Mouse (Mus musculus): ENCODE measurements around the gene Vegfb. TPM values are rescaled to one million over a fixed set of nuclear protein-coding genes. Genes with fewer than 3 reads are reported as not detected.
A peak's percentile ranks its signal among the peaks of the same experiment; 100 is the strongest.

The Vegfb gene
- 100 to 1,000 TPM; 263 to 265 TPM for total RNA-seq (2021)

DNA sequence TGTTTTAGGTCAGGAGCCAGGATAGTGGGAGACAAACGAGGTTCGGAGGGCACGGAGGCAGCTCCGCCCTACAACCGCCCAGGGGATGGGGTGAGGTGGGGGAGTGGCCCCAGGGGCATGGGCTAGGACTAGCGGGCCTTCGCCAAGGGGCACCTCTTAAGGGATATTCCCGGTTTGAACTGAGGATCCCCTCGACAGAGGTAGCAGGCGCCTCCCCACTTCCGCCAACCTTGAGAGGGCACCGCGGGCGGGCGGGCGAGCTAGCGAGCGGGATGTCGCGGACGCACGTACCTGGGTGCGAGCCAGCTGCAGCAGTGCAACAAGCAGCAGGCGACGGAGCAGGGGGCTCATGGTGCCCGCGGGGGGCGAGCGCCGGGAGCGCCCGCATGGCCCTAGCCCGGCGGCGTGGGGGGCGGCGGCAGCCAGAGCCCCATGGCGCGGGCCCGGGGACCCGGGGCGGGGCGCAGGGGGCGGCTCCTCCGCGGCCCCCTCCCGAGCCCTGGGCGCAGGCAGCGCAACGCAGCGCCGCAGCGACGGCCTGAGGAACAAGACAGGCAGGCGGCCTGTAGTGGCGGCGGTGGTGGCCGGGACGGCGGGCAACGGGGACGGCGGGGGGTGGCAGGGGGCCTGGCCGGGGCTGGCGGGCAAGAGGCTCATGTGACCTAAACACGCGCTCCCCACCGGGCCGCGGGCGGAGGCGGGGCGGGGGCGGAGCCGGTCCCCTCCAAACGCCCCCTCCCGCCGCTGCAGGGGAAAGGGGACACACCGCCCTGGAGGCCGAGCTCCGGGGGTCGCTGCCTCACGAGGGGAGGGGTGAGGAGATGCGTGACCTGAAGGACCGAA is at the start of gene Vegfb:
TSS of gene Vegfb (minus strand) at position 591 of the 843 bp plus-strand sequence.
- DNase-seq = peak; percentile 76

DNA sequence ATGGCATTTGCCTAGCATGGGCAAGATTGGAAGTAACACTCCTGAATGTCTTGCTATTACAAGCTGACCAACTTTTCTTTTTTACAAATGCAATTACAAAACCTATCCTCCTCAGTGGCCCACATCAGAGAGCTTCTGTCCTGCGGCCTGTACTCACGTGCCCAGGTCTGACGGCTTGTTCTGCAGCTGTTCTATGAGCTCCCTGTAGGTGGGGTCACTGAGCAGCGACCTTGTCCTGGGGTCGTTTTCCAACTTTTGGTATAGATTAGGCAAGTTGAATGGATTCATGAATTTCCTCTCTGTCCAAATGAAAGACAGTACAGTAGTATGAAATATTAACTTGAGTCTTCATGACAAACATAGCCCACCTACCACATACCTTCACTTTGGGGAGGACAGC is 46.6 kb upstream of the Vegfb start:
- DNase-seq = no peak

DNA sequence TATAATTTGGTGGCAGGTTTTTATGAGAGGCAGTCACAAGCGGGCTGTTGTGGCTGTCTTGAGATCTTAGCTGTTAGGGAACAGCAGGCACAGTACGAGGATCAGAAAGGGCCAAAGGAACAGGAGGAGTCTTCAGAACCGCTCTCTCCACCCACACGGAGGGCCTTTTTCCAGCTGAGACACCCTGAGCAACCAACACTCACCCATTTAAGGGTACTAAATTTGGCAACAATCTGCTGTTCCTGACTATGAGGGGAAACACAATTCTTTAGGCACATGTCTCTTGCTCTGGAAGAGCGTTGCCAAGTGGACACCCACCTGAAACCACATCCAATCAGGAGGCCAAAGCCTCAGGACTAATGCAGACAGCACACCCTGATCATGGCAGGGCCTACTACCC is 42.1 kb upstream of the Vegfb start:
- DNase-seq = no peak

DNA sequence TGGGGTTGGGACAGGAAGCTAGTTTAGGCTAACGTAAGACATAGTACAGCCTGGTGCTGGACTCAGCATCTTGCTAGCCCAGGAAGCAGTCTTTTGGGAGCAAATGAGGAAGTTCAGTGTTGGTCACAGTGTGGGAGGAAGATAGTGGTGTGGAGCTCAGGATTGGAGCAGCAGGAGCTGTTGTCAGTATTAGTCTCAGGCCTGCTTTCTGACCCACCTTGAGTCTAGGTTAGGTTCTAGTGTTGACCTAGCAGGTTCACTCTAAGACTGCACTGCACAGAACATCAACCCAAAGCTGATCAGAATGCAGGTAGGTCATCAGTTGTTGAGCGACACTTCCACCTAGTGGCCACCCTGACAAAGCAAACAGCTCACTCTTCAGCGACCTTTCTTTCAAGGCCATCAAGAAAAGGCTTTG is 32.8 kb upstream of the Vegfb start:
- peak; percentile 69 for DNase-seq

- peak; percentile 39 for DNase-seq
Observed at GRCm38 (mm10) chr19:7019191-7019590, 31.7 kb upstream of the Vegfb start, which contains the start of gene Fermt3. Fermt3 (minus strand) TSS chr19:7019469.

DNA sequence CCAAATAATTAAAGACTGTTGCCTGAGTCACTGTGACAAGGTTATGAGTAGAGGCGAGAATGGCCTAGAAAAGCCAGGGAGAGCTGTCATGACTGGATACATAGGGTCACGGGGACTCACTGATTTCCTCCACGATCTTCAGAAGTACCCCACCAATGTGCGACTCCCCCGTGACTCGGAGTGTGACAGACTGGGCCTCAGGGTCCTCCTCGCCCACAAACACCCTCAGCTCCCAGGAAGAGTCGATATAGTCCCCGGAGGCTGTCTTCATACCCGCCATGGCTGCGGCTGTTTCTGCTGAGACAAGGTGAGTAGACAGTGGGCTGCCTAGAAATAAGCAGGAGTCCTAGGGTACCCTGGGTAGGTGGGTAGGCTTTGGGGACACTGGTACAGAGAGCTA is 31.1 kb upstream of the Vegfb start:
- DNase-seq = no peak

DNA sequence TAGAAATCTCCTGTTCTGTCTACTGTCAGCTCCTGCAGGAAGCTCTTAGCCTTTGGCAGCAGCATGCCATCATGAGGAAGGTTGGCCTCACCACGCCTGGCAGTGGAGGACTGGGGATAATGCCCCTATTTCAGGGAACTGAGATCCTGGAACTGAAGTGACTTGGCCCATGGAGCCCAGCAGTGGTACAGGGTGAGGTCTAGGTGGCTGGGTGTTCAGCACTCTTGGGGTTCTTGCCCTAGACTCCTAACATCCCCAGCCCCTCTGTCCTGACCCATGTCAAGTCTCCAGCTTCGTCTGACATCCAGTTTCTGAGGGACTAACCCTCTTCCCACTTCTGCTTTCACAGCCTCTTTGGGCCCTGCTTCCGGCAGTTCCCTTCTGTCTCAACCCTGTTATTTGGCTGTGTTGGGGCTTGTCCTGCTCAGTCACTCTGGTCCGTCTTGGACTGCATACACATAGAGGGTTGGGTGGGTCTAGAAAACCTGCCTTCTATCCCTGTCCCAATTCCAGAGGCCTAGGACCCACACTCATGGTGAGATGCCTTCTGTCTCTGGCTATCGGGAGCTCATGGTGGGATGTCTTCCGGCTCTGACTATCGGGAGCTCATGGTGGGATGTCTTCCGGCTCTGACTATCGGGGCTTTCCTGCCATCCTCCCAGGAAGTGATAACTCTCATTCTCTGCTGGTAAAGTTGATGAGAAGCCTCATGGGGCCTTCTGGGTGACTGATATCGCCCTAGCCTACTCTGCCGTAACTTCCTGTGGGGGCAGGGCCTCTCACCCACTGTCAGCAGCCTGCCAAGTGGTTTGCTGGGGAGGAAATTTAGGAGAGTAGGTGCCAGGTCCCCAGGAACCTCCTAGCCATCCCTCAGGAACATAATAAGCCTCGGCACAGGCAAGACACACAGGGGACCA is 30.3 kb upstream of the Vegfb start:
- no peak for DNase-seq

DNA sequence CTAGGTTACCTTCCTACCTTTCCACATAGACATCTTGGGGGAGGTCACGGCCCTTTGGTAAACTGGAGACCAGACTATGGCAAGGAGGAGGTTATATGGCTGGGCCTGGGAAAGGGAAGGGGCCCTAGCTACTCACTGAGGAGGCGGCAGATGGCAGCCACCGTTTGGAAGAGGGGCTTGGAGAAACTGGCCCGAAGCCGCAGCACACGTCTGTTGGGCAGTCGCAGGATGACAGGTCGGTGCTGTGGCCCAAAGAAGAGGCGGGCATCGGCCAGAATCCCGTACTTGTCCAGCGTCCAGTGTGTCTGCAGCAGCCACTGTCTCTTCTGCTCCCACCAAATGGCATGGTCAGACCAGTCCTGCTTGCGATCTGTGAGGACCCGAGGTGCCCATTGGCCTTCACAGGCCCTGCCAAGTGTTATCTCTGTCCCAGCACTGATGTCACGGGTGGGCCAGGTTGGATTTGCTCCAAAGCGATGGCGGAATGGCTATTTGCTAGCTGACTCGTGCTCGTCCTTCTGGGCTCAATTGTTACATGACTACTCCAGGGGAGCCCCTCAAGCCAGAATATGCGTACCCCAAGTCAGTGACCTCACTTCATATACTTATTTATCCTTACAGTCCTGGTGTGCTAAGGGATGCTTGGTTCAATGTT is 27.2 kb upstream of the Vegfb start:
- DNase-seq = no peak

DNA sequence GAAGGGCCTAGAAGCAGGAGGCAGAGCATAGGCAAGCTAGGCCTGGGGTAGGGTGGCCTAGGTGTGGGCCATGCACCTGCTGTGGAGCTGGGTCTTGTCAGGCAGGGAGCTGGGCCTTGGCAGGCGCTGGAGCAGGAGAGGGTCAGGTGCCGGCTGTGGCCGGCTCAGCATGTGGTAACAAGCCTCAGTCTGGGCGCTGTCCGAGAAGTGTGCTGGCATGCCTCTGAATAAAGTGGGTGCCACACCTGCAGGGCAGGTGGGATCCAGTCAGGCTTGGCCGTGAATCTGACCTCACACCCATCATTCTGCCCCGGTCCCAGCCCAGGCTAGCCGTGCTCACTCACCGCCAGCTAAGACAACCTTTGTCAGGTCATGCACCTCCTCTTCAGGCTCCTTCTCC is 26.5 kb upstream of the Vegfb start:
- DNase-seq = no peak

DNA sequence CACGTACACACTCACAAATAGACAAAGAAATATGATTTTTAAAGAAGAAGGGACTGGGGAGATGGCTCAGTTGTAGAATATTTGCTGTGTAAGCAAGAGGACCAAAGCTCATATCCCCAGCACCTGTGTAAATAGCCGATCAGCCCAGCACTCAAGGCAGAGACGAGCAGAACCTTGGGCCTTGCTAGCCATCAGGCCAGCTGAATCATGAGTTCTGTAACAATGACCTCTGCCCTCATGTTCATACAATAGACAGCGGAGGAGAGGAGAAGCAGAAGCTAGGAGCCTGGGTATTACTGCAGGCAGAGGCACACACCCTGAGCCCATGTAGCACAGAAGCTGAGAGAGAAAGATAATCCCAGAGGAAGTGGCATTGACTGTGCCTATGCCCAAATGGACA is 25.0 kb upstream of the Vegfb start:
- DNase-seq = no peak

GRCm38 (mm10) chr19:7006892-7007593 is 19.6 kb upstream of the Vegfb start:
- no peak for DNase-seq

DNA sequence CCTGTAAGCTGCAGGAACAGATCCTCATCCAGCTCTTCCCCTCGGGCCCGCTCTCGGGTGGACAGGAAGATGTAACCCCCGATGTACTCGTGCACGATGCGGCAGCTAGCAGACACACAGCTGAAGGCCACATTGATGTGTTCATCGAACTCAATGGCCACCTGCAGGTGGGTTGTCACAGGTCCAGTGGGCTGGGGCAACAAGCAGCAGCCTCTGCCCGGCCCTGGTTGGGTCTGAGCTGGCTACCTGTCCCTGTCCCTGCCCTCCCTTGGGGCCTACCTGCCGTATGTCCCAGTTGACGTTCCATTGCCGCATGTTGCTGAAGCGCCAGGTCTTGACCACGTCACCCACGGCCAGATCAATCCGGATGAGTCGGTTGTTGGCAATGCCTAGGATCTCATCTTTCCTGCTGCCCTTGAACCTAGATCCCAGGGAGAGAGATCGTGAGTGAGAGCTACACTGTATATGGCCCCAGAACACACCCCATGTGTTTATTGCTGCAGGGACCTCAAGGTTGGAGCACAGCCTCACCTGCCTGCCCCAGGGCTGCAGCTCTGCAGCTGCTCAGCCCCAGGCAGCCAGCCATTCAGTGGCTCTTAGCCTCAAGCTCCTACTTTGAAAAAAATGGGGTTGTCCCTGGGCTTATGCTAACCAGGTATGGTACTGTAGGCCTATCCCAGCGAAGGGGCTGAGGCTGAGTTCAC is 12.1 kb upstream of the Vegfb start:
- DNase-seq = no peak

DNA sequence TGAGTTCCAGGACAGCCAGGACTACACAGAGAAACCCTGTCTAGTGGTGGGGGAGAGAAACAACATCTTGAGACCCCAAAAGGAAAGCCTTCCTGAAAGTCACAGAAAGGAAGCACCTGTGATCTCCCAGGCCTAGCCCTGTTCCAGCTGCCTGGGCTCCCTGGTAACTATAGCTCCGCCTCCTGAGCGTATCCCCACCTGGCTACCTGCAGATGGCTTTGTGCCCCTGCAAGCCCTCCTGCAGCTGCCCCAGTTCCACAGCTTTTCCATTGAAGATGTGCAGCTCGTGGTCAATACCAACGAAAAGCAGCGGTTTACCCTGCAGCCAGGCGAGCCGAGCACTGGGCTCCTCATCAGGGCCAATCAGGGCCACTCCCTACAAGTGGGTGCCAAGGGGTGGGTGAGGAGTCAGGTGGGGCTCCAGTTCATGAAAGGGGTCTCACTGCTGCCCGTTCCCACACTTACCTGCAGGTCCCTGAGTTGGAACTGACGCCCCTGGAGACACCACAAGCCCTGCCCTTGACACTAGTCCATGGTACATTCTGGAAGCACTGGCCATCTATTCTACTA is 10.4 kb upstream of the Vegfb start:
- no peak for DNase-seq

- peak; percentile 90 for DNase-seq
Observed at GRCm38 (mm10) chr19:6996006-6996405, 8.6 kb upstream of the Vegfb start, which contains the start of the genes Nudt22 and Trpt1. Nudt22 (minus strand) TSS chr19:6996117. Trpt1 (plus strand) TSS chr19:6996131.

GRCm38 (mm10) chr19:6995255-6995991 is 8.0 kb upstream of the Vegfb start:
- no peak for DNase-seq

GRCm38 (mm10) chr19:6994489-6994888 is 7.0 kb upstream of the Vegfb start:
- no peak for DNase-seq

DNA sequence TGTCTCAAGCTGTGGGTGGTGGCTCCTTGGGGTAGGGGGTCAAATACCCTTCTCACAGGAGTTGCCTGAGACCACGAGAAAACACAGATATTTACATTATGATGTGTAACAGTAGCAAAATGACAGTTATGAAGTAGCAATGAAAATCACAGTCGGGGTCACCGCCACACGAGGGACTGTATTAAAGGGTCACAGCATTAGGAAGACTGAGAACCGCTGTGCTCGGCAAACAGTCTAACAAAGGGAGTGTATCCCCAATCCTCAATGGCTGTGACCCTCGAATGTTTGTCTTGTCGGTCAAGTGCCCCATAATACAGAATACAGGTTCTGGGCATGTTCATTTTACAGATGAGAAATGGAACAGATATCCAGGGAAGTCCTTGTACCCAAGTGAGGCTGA is 6.6 kb upstream of the Vegfb start:
- no peak for DNase-seq

DNA sequence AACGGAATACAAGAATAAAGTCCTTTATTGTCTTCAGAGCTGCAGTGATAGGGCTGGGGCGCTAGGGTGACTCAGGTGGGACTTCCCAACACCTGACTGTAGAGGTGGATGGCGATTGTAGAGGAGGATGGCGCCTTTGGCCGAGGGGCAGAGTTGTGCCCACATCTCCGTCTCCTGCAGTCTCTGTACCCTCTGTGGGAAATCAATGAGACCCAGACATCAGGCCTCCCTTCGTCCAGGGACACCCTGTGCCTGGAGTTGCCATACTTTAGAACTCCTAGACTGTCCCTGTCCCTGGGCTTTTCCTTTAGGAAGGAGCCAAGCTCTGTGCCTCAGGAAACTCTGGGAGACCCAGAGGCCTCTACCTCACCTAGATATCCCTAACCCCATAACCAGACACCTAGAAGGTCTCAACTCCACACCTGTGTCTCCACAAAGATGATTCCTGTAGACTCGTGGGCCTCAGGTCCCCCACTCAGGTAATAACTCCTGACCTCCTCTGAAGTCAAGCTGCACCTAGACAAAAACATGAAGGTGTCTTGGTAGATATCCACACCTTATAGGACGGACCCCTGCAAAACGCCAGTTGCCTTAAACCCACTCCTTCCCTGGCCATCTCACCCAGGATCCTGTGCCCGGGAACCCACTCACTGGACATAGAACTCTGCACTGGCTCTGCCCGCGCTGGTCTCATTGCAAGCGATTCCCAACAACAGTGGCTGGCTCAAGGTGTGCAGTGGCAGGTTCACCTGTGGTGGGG is 5.7 kb upstream of the Vegfb start:
- DNase-seq = no peak

Data from heart, postnatal 4 days (tissue).